Mouse (Mus musculus) embryonic facial prominence, embryonic 11.5 days (tissue): ENCODE measurements around the gene Ift140. TPM values are rescaled to one million over a fixed set of nuclear protein-coding genes. Genes with fewer than 3 reads are reported as not detected.
A peak's percentile ranks its signal among the peaks of the same experiment; 100 is the strongest.

ENCODE experiments used
- ATAC-seq: fragments of 200-750 bp; cut with Nextera tagmentation; replicated peaks from 2 replicates; pipeline ENCODE4 v1.8.0; 2017; ENCODE audit warnings: low read depth; ENCODE audit not compliant: insufficient number of reproducible peaks, low FRiP score, low TSS enrichment
- DNase-seq: peaks from one replicate; pipeline ENCODE4 v3.0.0-alpha.2; 2015; ENCODE audit warnings: low spot score
- H3K27ac ChIP-seq: fragments of 300-500 bp; sonication (generic); replicated peaks from 2 replicates; pipeline ENCODE4 v1.5.1; 2014; ENCODE audit warnings: mild to moderate bottlenecking, low read depth, low read length, control low read depth
- H3K27me3 ChIP-seq: fragments of 300-500 bp; sonication (generic); 2 replicates; pipeline ENCODE4 v1.6.1; 2014; ENCODE audit warnings: mild to moderate bottlenecking, low read length, moderate library complexity, mixed read lengths; ENCODE audit not compliant: control insufficient read depth, insufficient read depth
- H3K36me3 ChIP-seq: fragments of 300-500 bp; sonication (generic); replicated peaks from 2 replicates; pipeline ENCODE4 v1.6.1; 2014; ENCODE audit warnings: low read depth, mild to moderate bottlenecking, low read length, moderate library complexity, mixed read lengths; ENCODE audit not compliant: control insufficient read depth, insufficient read depth
- H3K4me1 ChIP-seq: fragments of 300-500 bp; sonication (generic); 2 replicates; pipeline ENCODE4 v1.6.1; 2014; ENCODE audit warnings: low read length, mixed read lengths; ENCODE audit not compliant: control insufficient read depth, insufficient read depth
- H3K4me2 ChIP-seq: fragments of 300-500 bp; sonication (generic); 2 replicates; pipeline ENCODE4 v1.6.1; 2014; ENCODE audit warnings: low read depth, mild to moderate bottlenecking, control low read depth, low read length, moderate library complexity
- H3K4me3 ChIP-seq: fragments of 300-500 bp; sonication (generic); 2 replicates; pipeline ENCODE4 v1.5.1; 2014; ENCODE audit warnings: low read depth, low read length, control low read depth
- H3K9ac ChIP-seq: fragments of 300-500 bp; sonication (generic); replicated peaks from 2 replicates; pipeline ENCODE4 v1.6.1; 2014; ENCODE audit warnings: mild to moderate bottlenecking, control low read depth, low read length
- H3K9me3 ChIP-seq: fragments of 300-500 bp; sonication (generic); replicated peaks from 2 replicates; pipeline ENCODE4 v1.6.1; 2016; ENCODE audit warnings: mild to moderate bottlenecking, low read length, inconsistent platforms, mixed read lengths; ENCODE audit not compliant: control insufficient read depth
- WGBS: fragments of 180-500 bp; shearing (Covaris S2); extraction: QIAGEN DNeasy Blood & Tissue Kit; methylation state at CpG from one replicate; pipeline ENCODE4 v1.1.7; 2014; 5-methylcytosine and 5-hydroxymethylcytosine counted together
- polyA plus RNA-seq: library from polyadenylated mRNA; unstranded; fragments of >200 nt; fragmentation: Nextera tagmentation; extraction: Ambion mirVana; gene quantifications from 2 replicates; pipeline ENCODE4 v1.2.1, GENCODE M21; 2014

The Ift140 gene
- polyA plus RNA-seq, 1 experiment from 2014 or later: 18.4 TPM

GRCm38 (mm10) chr17:25111739-25112422 is 96.0 kb downstream of the Ift140 start:
- ATAC-seq (no peak), DNase-seq (no peak)
- Histone ChIP-seq H3K4me1 (peaks cover 3% of the 10 kb centered on the region), H3K27me3 (no peaks in the 10 kb centered on the region), H3K4me3 (no peak overlapping the region), H3K27ac (no peak overlapping the region), H3K36me3 (peaks cover 3% of the 10 kb centered on the region; the same call in 1 of the 2 replicates), H3K4me2 (no peak overlapping the region), H3K9me3 (no peaks in the 10 kb centered on the region), H3K9ac (no peak overlapping the region)
- 92% methylated on average over 8 of the region's 8 CpGs for WGBS

- ATAC-seq: no peak
- H3K27ac ChIP-seq: no peak overlapping the region
- H3K4me1 ChIP-seq: peaks cover 3% of the 10 kb centered on the region
- WGBS: 76% methylated on average over 3 of the region's 3 CpGs
- H3K4me3 ChIP-seq: no peak overlapping the region
- H3K9ac ChIP-seq: no peak overlapping the region
- H3K4me2 ChIP-seq: no peak overlapping the region
- H3K9me3 ChIP-seq: no peaks in the 10 kb centered on the region
- no peak for DNase-seq
- H3K36me3 ChIP-seq: peaks cover 3% of the 10 kb centered on the region; the same call in 1 of the 2 replicates
- H3K27me3 ChIP-seq: no peaks in the 10 kb centered on the region
Measured at GRCm38 (mm10) chr17:25112423-25112810, 96.5 kb downstream of the Ift140 start.

GRCm38 (mm10) chr17:25114908-25115645 is 99.2 kb downstream of the Ift140 start:
- ATAC-seq (peak; percentile 63; the same call in 1 of the 2 replicates), DNase-seq (peak; percentile 28)
- no peaks in the 10 kb centered on the region for H3K9me3 ChIP-seq
- 10% methylated on average over 23 of the region's 23 CpGs for WGBS
- H3K4me2 ChIP-seq: peak overlapping the region; percentile 87
- H3K36me3 ChIP-seq: no peaks in the 10 kb centered on the region
- H3K27me3 ChIP-seq: no peaks in the 10 kb centered on the region
- peaks cover 3% of the 10 kb centered on the region for H3K4me1 ChIP-seq
- peak overlapping the region; percentile 86 for H3K27ac ChIP-seq
- peak overlapping the region; percentile 46 for H3K9ac ChIP-seq
- peak overlapping the region; percentile 48 for H3K4me3 ChIP-seq

GRCm38 (mm10) chr17:25115664-25116432 is 100.0 kb downstream of the Ift140 start, which contains the start of gene Telo2:
Gene Telo2 (minus strand): TSS chr17:25115967.
- H3K27ac ChIP-seq: peak within 1 kb of the TSS; percentile 86
- H3K4me3 ChIP-seq: peak within 1 kb of the TSS; percentile 48
- DNase-seq (peak; percentile 95), ATAC-seq (peak; percentile 91)
- no peaks in the 10 kb centered on the region for H3K9me3 ChIP-seq
- peak within 1 kb of the TSS; percentile 87 for H3K4me2 ChIP-seq
- H3K36me3 ChIP-seq: no peaks in the 10 kb centered on the region
- H3K4me1 ChIP-seq: peaks cover 3% of the 10 kb centered on the region
- H3K27me3 ChIP-seq: no peaks in the 10 kb centered on the region
- H3K9ac ChIP-seq: peak within 1 kb of the TSS; percentile 46
- WGBS: 6% methylated on average over 40 of the region's 40 CpGs

GRCm38 (mm10) chr17:25117263-25117662 is 101.4 kb downstream of the Ift140 start:
- no peaks in the 10 kb centered on the region for H3K36me3 ChIP-seq
- DNase-seq (no peak), ATAC-seq (no peak)
- H3K27me3 ChIP-seq: no peaks in the 10 kb centered on the region
- H3K4me3 ChIP-seq: no peak overlapping the region
- no peak overlapping the region for H3K9ac ChIP-seq
- H3K4me1 ChIP-seq: peaks cover 3% of the 10 kb centered on the region
- no peaks in the 10 kb centered on the region for H3K9me3 ChIP-seq
- no peak overlapping the region for H3K27ac ChIP-seq
- no peak overlapping the region for H3K4me2 ChIP-seq
- WGBS: 36% methylated on average over 4 of the region's 4 CpGs

- peak; percentile 45 for DNase-seq
- 31% methylated on average over 3 of the region's 3 CpGs for WGBS
- Histone ChIP-seq H3K27me3 (no peaks in the 10 kb centered on the region), H3K4me3 (no peak within 1 kb of the TSS), H3K9ac (no peak within 1 kb of the TSS), H3K4me1 (no peaks in the 10 kb centered on the region; the same call in 1 of the 2 replicates), H3K9me3 (no peaks in the 10 kb centered on the region), H3K36me3 (no peaks in the 10 kb centered on the region), H3K27ac (no peak within 1 kb of the TSS), H3K4me2 (no peak within 1 kb of the TSS)
- ATAC-seq: no peak
Measured at GRCm38 (mm10) chr17:25120406-25120805, 104.5 kb downstream of the Ift140 start, which contains the start of gene Ptx4. Gene Ptx4 (plus strand): TSS chr17:25120760.

- H3K9ac ChIP-seq: no peak overlapping the region
- 27% methylated on average over 7 of the region's 7 CpGs for WGBS
- no peaks in the 10 kb centered on the region for H3K36me3 ChIP-seq
- H3K27ac ChIP-seq: no peak overlapping the region
- H3K9me3 ChIP-seq: no peaks in the 10 kb centered on the region
- peak; percentile 22 for DNase-seq
- no peaks in the 10 kb centered on the region for H3K4me1 ChIP-seq
- no peak overlapping the region for H3K4me2 ChIP-seq
- H3K27me3 ChIP-seq: no peaks in the 10 kb centered on the region
- no peak for ATAC-seq
- no peak overlapping the region for H3K4me3 ChIP-seq
Measured at GRCm38 (mm10) chr17:25123979-25124378, 108.1 kb downstream of the Ift140 start.
